Mouse (Mus musculus) erythroblast, embryonic 14.5 days (primary cell): Measurements from ENCODE around the gene Sumo1.

ENCODE experiments used
- GATA1 ChIP-seq: IDR thresholded peaks from 2 replicates; pipeline ENCODE4 v1.6.1; 2012; ENCODE audit warnings: low read length, inconsistent platforms, mixed read lengths
- TAL1 ChIP-seq: IDR thresholded peaks from 3 replicates; pipeline ENCODE4 v1.6.1; 2012; ENCODE audit warnings: low read length, inconsistent platforms, mixed read lengths

- TF ChIP-seq GATA1 (no peak), TAL1 (no peak)
Observed at GRCm38 (mm10) chr1:59570767-59571166, 99.9 kb downstream of the Sumo1 start.
